Mouse (Mus musculus) telencephalon, adult 2 months (tissue): Measurements from ENCODE around the gene Gm20809.
"Not testable (repeated sequence)": the region's sequence is repeated elsewhere in the genome, so short reads cannot be mapped to it uniquely, and the experiment has no call there.

ENCODE experiments used
- DNase-seq: peaks from one replicate; pipeline ENCODE4 v3.0.0-alpha.2; 2011; ENCODE audit warnings: low read depth, low spot score

Gm20809 gene

DNA sequence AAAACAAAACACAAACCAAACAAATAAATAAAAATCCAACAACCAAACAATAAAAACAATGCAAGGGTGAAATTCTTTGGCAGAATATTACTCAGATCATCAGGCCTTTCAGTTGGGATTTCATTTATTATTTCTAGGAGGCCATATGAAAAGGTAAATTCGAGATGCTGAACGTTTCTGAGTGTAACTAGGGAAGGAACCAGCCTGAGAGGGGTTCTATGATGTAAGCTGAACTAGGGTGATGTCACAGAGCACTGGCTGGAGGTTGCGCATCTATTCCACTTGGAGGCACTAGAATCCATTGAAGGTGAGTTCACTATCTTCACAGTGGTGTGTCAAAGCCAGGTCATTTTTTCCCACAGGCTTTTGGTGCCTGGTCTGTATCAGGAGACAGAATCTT lies at the start of gene Gm20809:
Gm20809 (plus strand) TSS at position 301 of the 400 bp plus-strand sequence.
- DNase-seq, result not testable (repeated sequence)
